ENCODE assay signal across 8 mouse cellular contexts in the genomic region with DNA sequence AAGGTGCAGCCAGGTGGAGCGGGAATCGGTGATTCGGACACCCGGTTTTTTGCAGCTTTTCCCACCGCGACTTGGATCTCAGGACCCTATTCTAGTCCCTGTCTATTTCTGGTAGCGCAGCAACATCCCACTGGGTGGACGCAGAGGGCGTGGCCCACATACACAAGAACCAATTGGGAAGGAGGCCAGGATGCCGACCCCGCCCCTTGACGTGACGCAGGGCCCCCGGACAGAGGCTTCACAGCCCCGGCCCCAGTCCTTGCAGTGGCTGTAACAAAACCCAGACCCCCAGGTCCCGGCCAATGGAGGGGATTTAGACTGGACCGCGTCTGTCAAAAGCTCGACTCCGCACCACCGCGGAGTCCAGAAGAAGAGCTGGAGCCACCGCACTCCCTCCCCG. TPM values are rescaled to one million over a fixed set of nuclear protein-coding genes. Genes with fewer than 3 reads are reported as not detected.
DNase-seq lines count a peak whose midpoint lies in the region; ATAC-seq and TF ChIP-seq lines count a peak whose summit lies in the region.

A gene (plus strand): TSS at position 275 of the 400 bp plus-strand sequence.

- no peaks in the 10 kb centered on the region for H3K9me3 ChIP-seq in heart, embryonic 13.5 days
- H3K9me3 ChIP-seq in liver, embryonic 11.5 days (ENCODE audit: control insufficient read depth, low read length) = no peaks in the 10 kb centered on the region

- peaks cover 99% of the 10 kb centered on the region for H3K27me3 ChIP-seq in heart, embryonic 13.5 days (replicated peaks)
- peaks cover 97% of the 10 kb centered on the region for H3K27me3 ChIP-seq in liver, embryonic 11.5 days (replicated peaks; ENCODE audit: control insufficient read depth, insufficient read depth, low read length)
- H3K27me3 ChIP-seq in small intestine, adult 2 months (ENCODE audit: control insufficient read depth, insufficient read depth, low read length) = peaks cover 87% of the 10 kb centered on the region

- peaks cover 40% of the 10 kb centered on the region for H3K4me1 ChIP-seq in heart, embryonic 13.5 days
- H3K4me1 ChIP-seq in liver, embryonic 11.5 days (replicated peaks; ENCODE audit: control insufficient read depth, insufficient read depth, low read length) = peaks cover 5% of the 10 kb centered on the region; the same call in 1 of the 2 replicates
- H3K4me1 ChIP-seq in small intestine, adult 2 months (ENCODE audit: control insufficient read depth, insufficient read depth, insufficient read length, low read length) = peaks cover 17% of the 10 kb centered on the region

- ATAC-seq in heart, embryonic 13.5 days (ENCODE audit: extremely low read depth, insufficient number of reproducible peaks, low FRiP score, low TSS enrichment) = no peak
- peak; percentile 63 for ATAC-seq in liver, embryonic 11.5 days (replicated peaks; ENCODE audit: low FRiP score)

- peak within 1 kb of the TSS; percentile 47 for H3K4me2 ChIP-seq in heart, embryonic 13.5 days
- peak within 1 kb of the TSS; percentile 46 for H3K4me2 ChIP-seq in liver, embryonic 11.5 days

- TF ChIP-seq CTCF in small intestine, adult 2 months (IDR thresholded peaks at IDR 0.05; ENCODE audit: extremely low read depth, insufficient read length, insufficient replicate concordance, low read depth, low read length) = no peak
- TF ChIP-seq CTCF in layer of hippocampus, adult 2 months (conservative IDR thresholded peaks at IDR 0.05) = no peak

- WGBS in heart, embryonic 13.5 days = 1% methylated on average over 24 of the region's 24 CpGs
- WGBS in liver, embryonic 11.5 days = under 1% methylated on average over 24 of the region's 24 CpGs
- WGBS in small intestine, adult 2 months = 4% methylated on average over 24 of the region's 24 CpGs

- H3K36me3 ChIP-seq in heart, embryonic 13.5 days = no peaks in the 10 kb centered on the region
- H3K36me3 ChIP-seq in liver, embryonic 11.5 days (ENCODE audit: control insufficient read depth, insufficient read depth, low read length) = no peaks in the 10 kb centered on the region
- H3K36me3 ChIP-seq in small intestine, adult 2 months (ENCODE audit: control insufficient read depth, insufficient read depth, low read length) = peaks cover 4% of the 10 kb centered on the region; the same call in 1 of the 2 replicates

- H3K4me3 ChIP-seq in heart, embryonic 13.5 days = peak within 1 kb of the TSS; percentile 27
- peak within 1 kb of the TSS; percentile 31 for H3K4me3 ChIP-seq in liver, embryonic 11.5 days (ENCODE audit: low read depth, low read length)
- peak within 1 kb of the TSS; percentile 72 for H3K4me3 ChIP-seq in small intestine, adult 2 months (ENCODE audit: low read depth, low read length)
- H3K4me3 ChIP-seq in layer of hippocampus, adult 2 months = no peak within 1 kb of the TSS

- H3K9ac ChIP-seq in heart, embryonic 13.5 days = no peak within 1 kb of the TSS
- no peak within 1 kb of the TSS for H3K9ac ChIP-seq in liver, embryonic 11.5 days (ENCODE audit: low read depth, low read length)

- peak; percentile 65 for TF ChIP-seq POLR2A in small intestine, adult 2 months (IDR thresholded peaks at IDR 0.05; ENCODE audit: low read depth, low read length)

- no peak within 1 kb of the TSS for H3K27ac ChIP-seq in heart, embryonic 13.5 days (replicated peaks)
- H3K27ac ChIP-seq in liver, embryonic 11.5 days (ENCODE audit: low read depth, low read length) = no peak within 1 kb of the TSS
- peak within 1 kb of the TSS; percentile 80 for H3K27ac ChIP-seq in small intestine, adult 2 months (ENCODE audit: insufficient read depth, low read depth, low read length)
- H3K27ac ChIP-seq in layer of hippocampus, adult 2 months = no peak within 1 kb of the TSS

- peak; percentile 34 for DNase-seq in thymus, postnatal 14 days
- DNase-seq in thymus, postnatal 0 days (ENCODE audit: low spot score) = no peak
- DNase-seq in liver, embryonic 11.5 days (ENCODE audit: low spot score) = no peak
- no peak for DNase-seq in adrenal gland, adult 2 months
- DNase-seq in layer of hippocampus, adult 9-11 months = no peak
- no peak for DNase-seq in layer of hippocampus, adult 2 months (ENCODE audit: low spot score in 2 of 2)

RNA-seq across cellular contexts. Expression of the gene that starts here (rescaled TPM):
- polyA plus RNA-seq in thymus, postnatal 0 days (2015; fragmentation: Nextera tagmentation; extraction: Ambion mirVana) = not detected in 2 replicates
- polyA plus RNA-seq in heart, embryonic 13.5 days (2015; fragmentation: Nextera tagmentation; extraction: Ambion mirVana) = 0.06 TPM in 1 of 2 replicates, not detected in the other
- 1.2 and 2.3 TPM in 2 replicates for polyA plus RNA-seq in liver, embryonic 11.5 days (2014; fragmentation: Nextera tagmentation; extraction: Ambion mirVana)
- 12.3 and 24.9 TPM in 2 replicates for polyA plus RNA-seq in small intestine, adult 2 months (2012; rRNA removed)
- not detected for total RNA-seq in adrenal gland, adult 2 months (2021)
- polyA plus RNA-seq in adrenal gland, adult 2 months (2012; rRNA removed) = not detected in 2 replicates
- not detected for total RNA-seq in layer of hippocampus, adult 2 months (2021)
